Mouse (Mus musculus) intestine, postnatal 0 days (tissue): ENCODE data around the gene Tas2r123. TPM values are rescaled to one million over a fixed set of nuclear protein-coding genes. Genes with fewer than 3 reads are reported as not detected.

Experiments
- ATAC-seq: fragments of 200-750 bp; cut with Nextera tagmentation; 2 replicates; pipeline ENCODE4 v1.8.0; 2017; ENCODE audit warnings: mild to moderate bottlenecking, moderate TSS enrichment, moderate library complexity
- H3K27ac ChIP-seq: fragments of 300-500 bp; sonication (generic); 2 replicates; pipeline ENCODE4 v1.5.1; 2014; ENCODE audit warnings: mild to moderate bottlenecking, low read depth, low read length, moderate library complexity
- H3K27me3 ChIP-seq: fragments of 300-500 bp; sonication (generic); replicated peaks from 2 replicates; pipeline ENCODE4 v1.6.1; 2014; ENCODE audit warnings: low read length, mixed read lengths; ENCODE audit not compliant: control insufficient read depth, insufficient read depth
- H3K36me3 ChIP-seq: fragments of 300-500 bp; sonication (generic); 2 replicates; pipeline ENCODE4 v1.6.1; 2014; ENCODE audit warnings: mild to moderate bottlenecking, moderate library complexity; ENCODE audit not compliant: control insufficient read depth, insufficient read depth
- H3K4me1 ChIP-seq: fragments of 300-500 bp; sonication (generic); replicated peaks from 2 replicates; pipeline ENCODE4 v1.6.1; 2014; ENCODE audit warnings: antibody characterized with exemption, low read length, mixed read lengths; ENCODE audit not compliant: control insufficient read depth, insufficient read depth
- H3K4me2 ChIP-seq: fragments of 300-500 bp; sonication (generic); replicated peaks from 2 replicates; pipeline ENCODE4 v1.6.1; 2014; ENCODE audit warnings: low read depth, mild to moderate bottlenecking, moderate library complexity
- H3K4me3 ChIP-seq: fragments of 300-500 bp; sonication (generic); 2 replicates; pipeline ENCODE4 v1.5.1; 2014; ENCODE audit warnings: low read depth, low read length
- H3K9ac ChIP-seq: fragments of 300-500 bp; sonication (generic); 2 replicates; pipeline ENCODE4 v1.6.1; 2014; ENCODE audit warnings: mild to moderate bottlenecking, low read depth, low read length
- H3K9me3 ChIP-seq: fragments of 300-500 bp; sonication (generic); 2 replicates; pipeline ENCODE4 v1.6.1; 2016; ENCODE audit warnings: mixed run types; ENCODE audit not compliant: control insufficient read depth
- CTCF ChIP-seq: sonication (generic); IDR thresholded peaks from 2 replicates; pipeline ENCODE4 v1.5.1; 2016; ENCODE audit warnings: low read depth, mild to moderate bottlenecking, control low read depth, antibody characterized with exemption, moderate library complexity
- WGBS: fragments of 180-500 bp; shearing (Covaris S2); extraction: QIAGEN DNeasy Blood & Tissue Kit; methylation state at CpG from one replicate; pipeline ENCODE4 v1.1.7; 2014; 5-methylcytosine and 5-hydroxymethylcytosine counted together
- polyA plus RNA-seq: library from polyadenylated mRNA; unstranded; fragments of >200 nt; fragmentation: Nextera tagmentation; extraction: Ambion mirVana; gene quantifications from 2 replicates; pipeline ENCODE4 v1.2.1, GENCODE M21; 2015

The Tas2r123 gene
- not detected in 2 replicates for polyA plus RNA-seq

DNA sequence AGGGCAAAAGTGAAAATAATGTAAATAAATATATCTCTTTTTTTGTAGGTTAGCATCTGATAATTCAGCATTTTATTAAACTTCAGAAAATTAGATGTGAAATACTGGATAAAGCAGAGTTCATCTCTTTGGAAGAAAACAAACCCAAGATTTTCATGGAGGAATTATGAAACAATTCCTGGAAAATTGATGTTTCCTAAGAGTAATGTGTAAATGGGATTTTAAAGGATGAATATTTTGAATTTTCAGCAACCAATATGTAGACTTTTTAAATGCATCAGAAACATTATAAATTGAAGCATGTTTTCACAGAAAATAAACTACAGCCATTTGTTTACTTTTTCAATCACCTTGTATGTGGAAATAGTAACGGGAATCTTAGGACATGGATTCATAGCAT, at the start of gene Tas2r123:
Gene Tas2r123 (plus strand): TSS at position 301 of the 400 bp plus-strand sequence.
- no peaks in the 10 kb centered on the region for H3K9me3 ChIP-seq
- no peak for TF ChIP-seq CTCF
- no peak within 1 kb of the TSS for H3K9ac ChIP-seq
- H3K27me3 ChIP-seq = no peaks in the 10 kb centered on the region
- 79% methylated on average over 1 of the region's 1 CpGs for WGBS
- H3K4me3 ChIP-seq = no peak within 1 kb of the TSS
- no peak for ATAC-seq
- H3K36me3 ChIP-seq = no peaks in the 10 kb centered on the region
- H3K4me2 ChIP-seq = no peak within 1 kb of the TSS
- no peak within 1 kb of the TSS for H3K27ac ChIP-seq
- H3K4me1 ChIP-seq = no peaks in the 10 kb centered on the region

DNA sequence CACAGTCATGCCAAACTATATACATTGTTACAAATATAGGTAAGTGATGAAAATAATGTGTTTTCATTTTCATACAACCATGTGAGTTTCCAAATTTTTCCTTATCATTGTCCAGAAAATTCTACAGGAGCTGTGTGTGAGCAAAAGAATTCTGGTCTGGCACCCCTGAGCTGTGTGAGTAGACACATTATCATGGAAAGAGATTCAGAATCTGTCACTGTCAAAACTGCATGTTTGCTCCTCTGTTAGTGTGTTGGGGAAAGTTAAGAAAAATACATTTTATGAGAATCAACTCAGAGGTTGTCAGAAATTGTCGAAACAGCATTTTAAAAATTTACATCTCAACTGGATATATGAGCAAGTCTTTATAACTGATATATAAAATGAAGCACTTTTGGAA, 44.4 kb upstream of the Tas2r123 start, which contains the start of gene Tas2r117:
Gene Tas2r117 (plus strand): TSS at position 301 of the 400 bp plus-strand sequence.
- WGBS = 79% methylated on average over 1 of the region's 1 CpGs
- no peak within 1 kb of the TSS for H3K9ac ChIP-seq
- no peak for ATAC-seq

DNA sequence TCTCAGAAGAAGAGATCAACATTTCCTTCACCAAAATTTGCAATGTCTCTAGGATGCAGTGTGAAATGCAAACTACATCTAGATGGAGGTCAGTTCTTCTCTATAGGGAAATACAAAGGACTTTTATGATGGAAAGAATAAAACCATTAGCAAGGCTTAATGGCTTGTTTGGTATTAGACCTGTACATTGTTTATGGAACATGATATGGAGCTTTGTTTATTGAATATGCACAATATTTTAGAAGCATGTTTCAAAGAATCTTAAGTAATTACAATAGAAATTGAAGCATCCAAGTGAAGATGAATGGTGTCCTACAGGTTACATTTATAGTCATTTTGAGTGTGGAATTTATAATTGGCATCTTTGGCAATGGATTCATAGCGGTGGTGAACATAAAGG, 8.2 kb downstream of the Tas2r123 start, which contains the start of gene Tas2r116:
Gene Tas2r116 (plus strand): TSS at position 301 of the 400 bp plus-strand sequence.
- H3K9me3 ChIP-seq = no peaks in the 10 kb centered on the region
- H3K4me1 ChIP-seq = no peaks in the 10 kb centered on the region
- WGBS = 83% methylated on average over 1 of the region's 1 CpGs
- H3K27me3 ChIP-seq = no peaks in the 10 kb centered on the region
- no peak within 1 kb of the TSS for H3K4me3 ChIP-seq
- no peak within 1 kb of the TSS for H3K4me2 ChIP-seq
- TF ChIP-seq CTCF = no peak
- H3K27ac ChIP-seq = no peak within 1 kb of the TSS
- H3K9ac ChIP-seq = no peak within 1 kb of the TSS
- no peak for ATAC-seq
- no peaks in the 10 kb centered on the region for H3K36me3 ChIP-seq

More for the DNA sequence above, 44.4 kb upstream of the Tas2r123 start, which contains the start of gene Tas2r117:
- no peak for TF ChIP-seq CTCF
- H3K36me3 ChIP-seq = no peaks in the 10 kb centered on the region
- H3K4me3 ChIP-seq = no peak within 1 kb of the TSS
- H3K9me3 ChIP-seq = no peaks in the 10 kb centered on the region
- no peak within 1 kb of the TSS for H3K4me2 ChIP-seq
- no peaks in the 10 kb centered on the region for H3K4me1 ChIP-seq
- no peak within 1 kb of the TSS for H3K27ac ChIP-seq
- H3K27me3 ChIP-seq = no peaks in the 10 kb centered on the region

DNA sequence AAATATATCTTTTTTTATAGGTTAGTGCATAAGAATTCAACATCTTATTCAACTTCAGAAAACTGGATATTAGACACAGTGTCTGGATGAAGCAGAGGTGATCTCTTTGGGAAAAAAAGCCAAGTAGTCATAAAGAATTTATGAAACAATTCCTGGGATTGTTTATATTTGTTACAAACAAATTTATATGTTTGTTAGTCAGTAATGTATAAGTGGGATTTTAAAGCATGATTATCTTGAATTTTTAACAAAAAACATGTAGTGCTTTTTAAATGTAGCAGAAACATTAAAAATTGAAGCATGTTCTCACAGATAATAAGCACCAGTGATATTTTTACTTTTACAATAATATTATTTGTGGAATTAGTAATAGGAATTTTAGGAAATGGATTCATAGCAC, 20.8 kb downstream of the Tas2r123 start, which contains the start of gene Tas2r110:
Gene Tas2r110 (plus strand): TSS at position 301 of the 400 bp plus-strand sequence.
- no peak within 1 kb of the TSS for H3K4me3 ChIP-seq
- TF ChIP-seq CTCF = no peak
- no peaks in the 10 kb centered on the region for H3K9me3 ChIP-seq
- no peaks in the 10 kb centered on the region for H3K4me1 ChIP-seq
- H3K27ac ChIP-seq = no peak within 1 kb of the TSS
- no peak within 1 kb of the TSS for H3K9ac ChIP-seq
- no peak within 1 kb of the TSS for H3K4me2 ChIP-seq
- ATAC-seq = no peak
- H3K36me3 ChIP-seq = no peaks in the 10 kb centered on the region
- no peaks in the 10 kb centered on the region for H3K27me3 ChIP-seq

DNA sequence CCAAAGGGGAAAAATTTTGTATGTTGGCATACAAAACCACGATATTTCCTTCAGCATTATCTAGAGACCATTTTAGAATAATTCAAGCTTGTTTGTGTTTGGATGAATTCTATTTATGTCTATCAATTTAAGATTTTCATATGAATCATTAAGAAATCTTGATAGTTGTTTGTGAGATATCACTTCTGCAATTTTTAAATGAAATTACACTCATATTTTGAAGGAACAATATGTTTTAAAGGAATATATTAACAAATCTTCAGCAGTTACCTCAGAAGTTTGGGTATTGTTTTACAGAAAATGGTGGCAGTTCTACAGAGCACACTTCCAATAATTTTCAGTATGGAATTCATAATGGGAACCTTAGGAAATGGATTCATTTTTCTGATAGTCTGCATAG, 45.8 kb downstream of the Tas2r123 start, which contains the start of gene Tas2r113:
Gene Tas2r113 (plus strand): TSS at position 301 of the 400 bp plus-strand sequence.
- Histone ChIP-seq H3K27me3 (no peaks in the 10 kb centered on the region), H3K27ac (no peak within 1 kb of the TSS), H3K4me3 (no peak within 1 kb of the TSS), H3K36me3 (no peaks in the 10 kb centered on the region), H3K9ac (no peak within 1 kb of the TSS), H3K9me3 (no peaks in the 10 kb centered on the region), H3K4me2 (no peak within 1 kb of the TSS), H3K4me1 (no peaks in the 10 kb centered on the region)
- no peak for ATAC-seq
- no peak for TF ChIP-seq CTCF
- WGBS = 61% methylated on average over 1 of the region's 1 CpGs

Other genes with a start within 250 kb of the Tas2r123 start
- not detected in 2 replicates for gene A630073D07Rik, start 195.6 kb upstream of the Tas2r123 start, polyA plus RNA-seq
- not detected in 2 replicates for gene Tas2r120, start 190.2 kb upstream of the Tas2r123 start, polyA plus RNA-seq
- not detected in 2 replicates for gene Tas2r121, start 146.1 kb upstream of the Tas2r123 start, polyA plus RNA-seq
- not detected in 2 replicates for gene Tas2r122, start 135.2 kb upstream of the Tas2r123 start, polyA plus RNA-seq
- gene Tas2r115, start 109.1 kb upstream of the Tas2r123 start, polyA plus RNA-seq = not detected in 2 replicates
- gene Tas2r124, start 92.4 kb upstream of the Tas2r123 start, polyA plus RNA-seq = not detected in 2 replicates
- not detected in 2 replicates for gene Tas2r102, start 85.0 kb upstream of the Tas2r123 start, polyA plus RNA-seq
- not detected in 2 replicates for gene Tas2r136, start 69.0 kb upstream of the Tas2r123 start, polyA plus RNA-seq
- gene Tas2r117, start 44.3 kb upstream of the Tas2r123 start, polyA plus RNA-seq = not detected in 2 replicates
- not detected in 2 replicates for gene Tas2r116, start 8.3 kb downstream of the Tas2r123 start, polyA plus RNA-seq
- not detected in 2 replicates for gene Tas2r110, start 20.9 kb downstream of the Tas2r123 start, polyA plus RNA-seq
- gene Tas2r113, start 45.9 kb downstream of the Tas2r123 start, polyA plus RNA-seq = not detected in 2 replicates
- not detected in 2 replicates for gene Tas2r125, start 62.5 kb downstream of the Tas2r123 start, polyA plus RNA-seq
- not detected in 2 replicates for gene Tas2r129, start 104.0 kb downstream of the Tas2r123 start, polyA plus RNA-seq
- gene Tas2r131, start 110.8 kb downstream of the Tas2r123 start, polyA plus RNA-seq = not detected in 2 replicates
- gene Tas2r109, start 133.8 kb downstream of the Tas2r123 start, polyA plus RNA-seq = not detected in 2 replicates
- gene Tas2r103, start 190.0 kb downstream of the Tas2r123 start, polyA plus RNA-seq = not detected in 2 replicates
- gene Tas2r140, start 208.7 kb downstream of the Tas2r123 start, polyA plus RNA-seq = not detected in 2 replicates